Mouse (Mus musculus): ENCODE measurements at regions not wholly inside any gene's neighbourhood (a gene's known extent, or its start where the extent isn't known, plus 50 kb on each side); places are given as distances from the start of the nearest gene placed in this dataset.

DNA sequence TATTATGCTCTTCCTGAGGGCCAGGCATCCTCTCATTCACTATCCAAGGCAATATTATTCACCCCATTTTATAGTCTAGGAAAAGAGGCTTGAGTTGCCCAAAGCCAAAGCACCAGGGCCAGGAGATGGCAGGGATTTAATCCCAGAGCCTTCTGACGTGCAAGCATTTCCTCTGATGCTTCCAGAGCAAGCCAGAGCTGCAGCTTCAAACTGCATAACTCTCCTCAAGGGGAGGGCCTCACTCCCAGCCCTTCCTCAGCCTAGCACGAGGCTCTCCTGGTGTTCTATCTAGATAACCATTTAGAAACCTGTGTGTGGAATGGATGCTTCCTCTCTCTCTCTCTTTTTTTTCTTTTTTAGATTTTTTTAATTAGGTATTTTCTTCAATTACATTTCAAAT is 130.0 kb upstream of the Syt13 start:
- 56% methylated on average over 2 of the region's 2 CpGs for WGBS
- Histone ChIP-seq H3K9me3 (no peaks in the 10 kb centered on the region), H3K27ac (no peak overlapping the region), H3K4me3 (no peak overlapping the region), H3K36me3 (no peaks in the 10 kb centered on the region), H3K4me2 (no peak overlapping the region), H3K4me1 (no peaks in the 10 kb centered on the region), H3K27me3 (no peaks in the 10 kb centered on the region), H3K9ac (no peak overlapping the region)
- no peak for ATAC-seq (ENCODE audit: insufficient number of reproducible peaks, low FRiP score, low TSS enrichment, low read depth)

DNA sequence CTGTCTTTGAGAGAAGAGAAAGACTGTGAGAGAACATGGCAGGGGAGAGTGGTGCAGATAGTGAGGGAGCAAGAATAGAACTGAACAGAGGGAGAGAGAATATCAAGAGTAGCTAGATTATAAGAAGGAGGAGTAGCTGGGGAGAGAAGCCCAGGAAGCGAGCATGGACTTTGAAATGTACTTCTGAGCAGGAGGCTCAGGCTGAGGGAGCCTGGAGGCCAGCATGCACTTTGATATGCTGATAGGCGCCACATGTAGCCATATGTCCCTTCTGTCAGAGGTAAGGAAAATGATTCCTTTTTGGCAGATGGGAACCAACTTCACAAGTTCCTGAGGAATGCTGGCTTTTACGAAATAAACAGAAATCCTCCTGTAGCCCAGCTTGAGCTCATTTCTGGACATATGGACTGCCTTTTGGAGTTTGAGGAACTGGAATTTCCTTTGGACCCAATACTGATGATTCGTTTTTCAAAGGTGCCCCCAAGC is 126.9 kb upstream of the Syt13 start:
- Histone ChIP-seq H3K4me2 (no peak overlapping the region), H3K9me3 (no peaks in the 10 kb centered on the region), H3K4me3 (no peak overlapping the region), H3K9ac (no peak overlapping the region), H3K36me3 (no peaks in the 10 kb centered on the region), H3K4me1 (no peaks in the 10 kb centered on the region), H3K27me3 (no peaks in the 10 kb centered on the region), H3K27ac (no peak overlapping the region)
- no peak for ATAC-seq (ENCODE audit: insufficient number of reproducible peaks, low FRiP score, low TSS enrichment, low read depth)
- 59% methylated on average over 4 of the region's 4 CpGs for WGBS

DNA sequence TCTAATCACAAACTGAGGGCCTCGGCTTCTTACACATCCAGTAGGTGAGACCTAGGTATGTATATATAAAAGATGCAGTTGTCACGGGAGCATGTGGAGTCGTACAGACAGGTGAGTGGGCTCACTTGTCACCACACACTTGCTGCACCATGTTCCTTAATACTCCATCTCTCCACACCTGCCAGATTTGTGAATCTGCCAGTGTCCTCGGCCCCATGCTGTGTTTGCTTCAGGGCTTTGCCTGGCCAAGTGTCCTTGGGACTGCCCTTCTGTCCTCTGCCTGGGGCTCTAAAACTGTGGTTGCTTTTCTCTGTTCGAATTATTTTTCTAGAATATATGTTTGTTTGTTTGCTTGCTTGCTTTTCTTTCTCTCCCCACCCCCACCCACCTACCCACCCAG is 126.0 kb upstream of the Syt13 start:
- Histone ChIP-seq H3K36me3 (no peaks in the 10 kb centered on the region), H3K4me3 (no peak overlapping the region), H3K9me3 (no peaks in the 10 kb centered on the region), H3K9ac (no peak overlapping the region), H3K4me2 (no peak overlapping the region), H3K4me1 (no peaks in the 10 kb centered on the region), H3K27ac (no peak overlapping the region), H3K27me3 (no peaks in the 10 kb centered on the region)
- ATAC-seq (ENCODE audit: insufficient number of reproducible peaks, low FRiP score, low TSS enrichment, low read depth), result no peak
- WGBS, result 69% methylated on average over 5 of the region's 5 CpGs

DNA sequence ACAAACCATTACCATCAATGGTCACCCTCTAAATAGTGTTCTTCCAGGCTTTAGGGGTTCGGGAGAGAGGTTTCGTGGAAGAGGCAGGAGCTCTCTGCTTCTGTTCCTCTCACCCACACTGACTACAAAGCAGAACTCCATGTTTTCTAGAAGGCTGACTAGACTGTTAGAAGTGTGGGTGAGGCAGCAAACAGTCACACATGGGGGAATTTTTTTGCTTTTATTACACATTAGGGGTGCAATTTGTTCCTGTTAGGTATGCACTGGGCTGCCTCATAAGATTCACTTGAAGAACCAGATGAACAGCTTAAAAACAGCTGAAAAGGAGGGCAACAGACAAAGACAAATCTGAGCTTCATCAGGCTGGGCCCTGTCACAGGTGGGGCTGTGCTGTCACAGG is 124.5 kb upstream of the Syt13 start:
- 78% methylated on average over 2 of the region's 2 CpGs for WGBS
- no peaks in the 10 kb centered on the region for H3K4me1 ChIP-seq
- H3K27me3 ChIP-seq, result no peaks in the 10 kb centered on the region
- no peak for ATAC-seq (ENCODE audit: insufficient number of reproducible peaks, low FRiP score, low TSS enrichment, low read depth)
- no peak overlapping the region for H3K4me3 ChIP-seq
- no peak overlapping the region for H3K9ac ChIP-seq
- no peak overlapping the region for H3K4me2 ChIP-seq
- no peaks in the 10 kb centered on the region for H3K9me3 ChIP-seq
- H3K27ac ChIP-seq, result no peak overlapping the region
- H3K36me3 ChIP-seq, result no peaks in the 10 kb centered on the region

GRCm38 (mm10) chr2:92799770-92800169 is 115.1 kb upstream of the Syt13 start:
- no peak overlapping the region for H3K4me3 ChIP-seq
- no peaks in the 10 kb centered on the region for H3K9me3 ChIP-seq
- 79% methylated on average over 4 of the region's 4 CpGs for WGBS
- no peaks in the 10 kb centered on the region for H3K36me3 ChIP-seq
- ATAC-seq (ENCODE audit: insufficient number of reproducible peaks, low FRiP score, low TSS enrichment, low read depth), result no peak
- H3K9ac ChIP-seq, result no peak overlapping the region
- H3K4me2 ChIP-seq, result no peak overlapping the region
- no peak overlapping the region for H3K27ac ChIP-seq
- H3K27me3 ChIP-seq, result no peaks in the 10 kb centered on the region
- H3K4me1 ChIP-seq, result no peaks in the 10 kb centered on the region; the same call in 1 of the 2 replicates

DNA sequence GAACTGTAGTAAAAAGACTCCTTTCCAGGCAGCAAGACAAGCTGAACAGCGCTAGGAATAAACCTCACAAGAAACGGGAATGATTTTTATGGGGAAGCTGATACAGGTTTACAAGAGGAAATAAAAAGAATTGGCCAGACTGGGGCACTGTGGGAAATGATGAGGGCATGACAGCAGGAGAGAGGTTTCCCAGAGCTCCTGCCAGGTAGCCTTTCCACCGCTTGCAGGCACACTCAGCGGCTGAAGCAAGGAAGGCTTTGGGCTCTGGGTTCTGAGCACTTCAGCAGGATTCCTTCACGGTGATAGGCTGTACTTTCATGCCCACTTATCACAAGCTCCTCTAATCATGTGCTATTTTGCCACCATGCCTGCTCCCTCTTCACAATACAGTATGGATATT is 114.2 kb upstream of the Syt13 start:
- 37% methylated on average over 5 of the region's 5 CpGs for WGBS
- H3K4me3 ChIP-seq, result no peak overlapping the region
- H3K9me3 ChIP-seq, result no peaks in the 10 kb centered on the region
- H3K9ac ChIP-seq, result no peak overlapping the region
- ATAC-seq (ENCODE audit: insufficient number of reproducible peaks, low FRiP score, low TSS enrichment, low read depth), result no peak
- H3K27me3 ChIP-seq, result no peaks in the 10 kb centered on the region
- peaks cover 3% of the 10 kb centered on the region; the same call in 1 of the 2 replicates for H3K4me1 ChIP-seq
- H3K27ac ChIP-seq, result no peak overlapping the region
- H3K4me2 ChIP-seq, result no peak overlapping the region
- no peaks in the 10 kb centered on the region for H3K36me3 ChIP-seq

DNA sequence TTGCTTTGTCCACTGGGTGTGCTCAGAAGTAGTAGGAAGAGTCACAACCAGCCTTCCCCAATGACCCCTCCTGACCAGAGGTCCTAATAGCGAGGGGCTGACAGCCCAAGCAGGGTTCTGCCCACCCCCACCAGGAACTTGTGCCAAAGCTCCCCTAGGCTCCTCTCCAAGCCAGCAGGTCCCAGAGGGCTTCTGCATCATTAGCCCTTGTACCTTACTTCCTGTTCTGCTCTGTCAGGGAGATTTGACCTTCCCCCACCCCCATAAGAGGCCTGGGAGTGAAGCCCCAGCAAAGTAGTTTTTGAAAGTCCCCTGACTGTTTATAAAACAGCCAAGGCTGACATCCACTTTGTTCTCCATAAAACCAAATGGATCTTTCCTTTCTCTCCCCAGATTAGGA is 110.0 kb upstream of the Syt13 start:
- no peaks in the 10 kb centered on the region for H3K9me3 ChIP-seq
- no peak overlapping the region for H3K9ac ChIP-seq
- H3K27me3 ChIP-seq, result no peaks in the 10 kb centered on the region
- H3K4me3 ChIP-seq, result no peak overlapping the region
- no peak overlapping the region for H3K27ac ChIP-seq
- ATAC-seq (ENCODE audit: insufficient number of reproducible peaks, low FRiP score, low TSS enrichment, low read depth), result no peak
- 44% methylated on average over 1 of the region's 1 CpGs for WGBS
- peaks cover 21% of the 10 kb centered on the region for H3K4me1 ChIP-seq
- H3K36me3 ChIP-seq, result no peaks in the 10 kb centered on the region
- H3K4me2 ChIP-seq, result no peak overlapping the region

DNA sequence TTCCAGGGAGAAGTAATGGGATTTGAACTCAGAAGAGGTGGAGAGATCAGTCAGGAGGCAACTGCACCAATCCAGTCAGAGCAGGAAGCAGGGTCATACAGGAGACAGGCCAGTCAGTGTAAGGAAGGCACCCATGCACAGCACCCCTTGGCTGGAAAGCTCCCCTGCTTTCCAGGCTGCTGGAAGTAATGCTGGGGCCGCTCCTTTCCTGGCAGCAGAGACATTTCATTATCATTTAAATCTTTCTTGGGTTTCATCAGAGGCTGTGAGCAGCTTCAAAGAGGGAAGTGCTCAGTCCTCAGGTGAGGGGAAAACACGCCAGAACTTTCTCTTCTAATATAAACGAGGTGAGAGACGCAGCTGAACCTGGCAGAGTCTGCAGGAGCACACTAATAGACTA is 109.1 kb upstream of the Syt13 start:
- Histone ChIP-seq H3K4me1 (peaks cover 21% of the 10 kb centered on the region), H3K4me2 (no peak overlapping the region), H3K9me3 (no peaks in the 10 kb centered on the region), H3K27me3 (no peaks in the 10 kb centered on the region), H3K4me3 (no peak overlapping the region), H3K9ac (no peak overlapping the region), H3K27ac (no peak overlapping the region), H3K36me3 (no peaks in the 10 kb centered on the region)
- 29% methylated on average over 4 of the region's 4 CpGs for WGBS
- no peak for ATAC-seq (ENCODE audit: insufficient number of reproducible peaks, low FRiP score, low TSS enrichment, low read depth)

DNA sequence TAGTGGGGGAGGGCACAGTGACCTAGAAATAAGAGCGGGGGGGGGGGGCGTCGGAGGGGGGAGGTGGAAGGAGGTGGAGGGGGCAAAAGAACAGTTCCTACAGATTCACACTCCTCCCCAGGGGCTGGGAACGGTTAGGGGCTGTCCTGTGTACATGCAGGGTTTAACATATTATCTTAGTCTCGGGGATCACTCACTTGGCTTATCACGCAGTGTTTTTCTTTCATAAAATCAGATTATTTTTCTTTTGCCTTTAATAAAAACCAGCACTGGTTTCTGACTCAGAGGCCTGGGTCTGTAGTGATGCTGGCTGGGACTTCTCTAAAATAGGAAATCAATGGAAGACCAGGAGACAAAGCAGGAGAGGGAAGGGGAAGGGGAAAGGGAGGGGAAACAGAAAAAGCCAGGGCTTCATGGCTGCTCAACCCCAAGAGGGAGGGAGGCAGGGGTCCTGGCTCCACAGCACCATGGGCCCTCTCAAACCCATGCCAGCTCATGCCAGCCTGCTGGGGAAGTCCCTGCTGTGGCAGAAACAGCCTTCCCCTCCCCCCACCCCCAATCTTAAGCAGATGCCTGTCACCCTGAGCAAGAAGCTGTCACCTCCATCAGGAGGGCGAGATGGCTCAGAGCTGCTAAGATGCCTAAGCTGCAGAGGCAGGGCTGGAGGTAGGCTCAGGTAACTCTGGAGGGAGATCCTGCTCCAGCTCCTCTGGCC is 108.3 kb upstream of the Syt13 start:
- WGBS, result 15% methylated on average over 5 of the region's 7 CpGs
- no peak for ATAC-seq (ENCODE audit: insufficient number of reproducible peaks, low FRiP score, low TSS enrichment, low read depth)
- Histone ChIP-seq H3K9ac (no peak overlapping the region), H3K4me1 (peaks cover 21% of the 10 kb centered on the region), H3K9me3 (no peaks in the 10 kb centered on the region), H3K36me3 (no peaks in the 10 kb centered on the region), H3K27ac (no peak overlapping the region), H3K4me2 (no peak overlapping the region), H3K27me3 (no peaks in the 10 kb centered on the region), H3K4me3 (no peak overlapping the region)

DNA sequence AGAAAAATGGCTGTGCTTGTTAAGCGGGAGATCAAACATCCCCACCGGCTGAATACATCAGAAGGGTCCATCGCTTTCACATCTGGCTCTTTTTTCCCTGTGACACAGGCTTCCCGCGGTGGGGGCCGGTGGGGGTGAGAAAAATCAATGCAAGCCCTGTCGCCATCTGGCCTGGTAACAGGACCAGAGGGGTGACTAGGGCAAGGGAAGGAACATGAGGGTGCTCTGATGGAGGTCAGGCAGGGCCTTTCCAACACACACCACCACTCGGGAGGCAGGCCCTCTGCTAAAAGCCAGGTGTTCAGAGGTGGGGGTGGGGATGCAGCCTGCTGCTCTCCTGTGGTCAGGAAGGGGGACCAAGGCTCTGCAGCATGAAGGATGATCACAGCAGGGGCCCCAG is 107.5 kb upstream of the Syt13 start:
- no peak for ATAC-seq (ENCODE audit: insufficient number of reproducible peaks, low FRiP score, low TSS enrichment, low read depth)
- Histone ChIP-seq H3K9ac (no peak overlapping the region), H3K4me2 (no peak overlapping the region), H3K9me3 (no peaks in the 10 kb centered on the region), H3K36me3 (no peaks in the 10 kb centered on the region), H3K27ac (no peak overlapping the region), H3K4me3 (no peak overlapping the region), H3K27me3 (no peaks in the 10 kb centered on the region), H3K4me1 (peaks cover 21% of the 10 kb centered on the region)
- WGBS, result 11% methylated on average over 8 of the region's 8 CpGs

DNA sequence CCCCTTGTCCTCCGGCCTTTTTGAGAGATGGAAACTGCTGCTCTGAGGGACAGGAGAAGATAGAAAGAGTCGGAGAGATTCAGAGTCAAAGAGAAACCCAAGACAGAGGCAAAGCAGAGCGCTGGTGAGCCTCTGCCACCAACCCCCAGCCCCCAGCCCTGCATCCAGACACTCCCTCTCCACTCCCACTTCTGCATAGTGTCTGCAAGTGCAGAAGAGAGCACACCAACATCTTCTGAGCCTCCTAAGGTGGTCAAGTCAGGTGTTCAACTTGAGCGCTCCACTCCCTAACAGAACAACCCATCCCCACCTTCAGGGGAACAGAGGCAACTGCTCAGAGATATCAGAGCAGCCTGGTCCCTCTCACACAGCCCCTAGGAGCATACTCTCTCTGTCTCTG is 106.8 kb upstream of the Syt13 start:
- 66% methylated on average over 4 of the region's 4 CpGs for WGBS
- no peaks in the 10 kb centered on the region for H3K27me3 ChIP-seq
- peaks cover 21% of the 10 kb centered on the region for H3K4me1 ChIP-seq
- H3K9ac ChIP-seq, result no peak overlapping the region
- H3K27ac ChIP-seq, result no peak overlapping the region
- H3K4me2 ChIP-seq, result no peak overlapping the region
- H3K4me3 ChIP-seq, result no peak overlapping the region
- no peaks in the 10 kb centered on the region for H3K9me3 ChIP-seq
- no peaks in the 10 kb centered on the region for H3K36me3 ChIP-seq
- no peak for ATAC-seq (ENCODE audit: insufficient number of reproducible peaks, low FRiP score, low TSS enrichment, low read depth)

GRCm38 (mm10) chr2:92809226-92809625 is 105.7 kb upstream of the Syt13 start:
- Histone ChIP-seq H3K36me3 (no peaks in the 10 kb centered on the region), H3K27me3 (no peaks in the 10 kb centered on the region), H3K9me3 (no peaks in the 10 kb centered on the region), H3K4me1 (peaks cover 21% of the 10 kb centered on the region), H3K9ac (no peak overlapping the region), H3K4me2 (no peak overlapping the region), H3K27ac (no peak overlapping the region), H3K4me3 (no peak overlapping the region)
- 47% methylated on average over 3 of the region's 3 CpGs for WGBS
- no peak for ATAC-seq (ENCODE audit: insufficient number of reproducible peaks, low FRiP score, low TSS enrichment, low read depth)

All from limb, embryonic 15.5 days (tissue).